Mouse (Mus musculus): Measurements from ENCODE around the gene Epha6.

The Epha6 gene

DNA sequence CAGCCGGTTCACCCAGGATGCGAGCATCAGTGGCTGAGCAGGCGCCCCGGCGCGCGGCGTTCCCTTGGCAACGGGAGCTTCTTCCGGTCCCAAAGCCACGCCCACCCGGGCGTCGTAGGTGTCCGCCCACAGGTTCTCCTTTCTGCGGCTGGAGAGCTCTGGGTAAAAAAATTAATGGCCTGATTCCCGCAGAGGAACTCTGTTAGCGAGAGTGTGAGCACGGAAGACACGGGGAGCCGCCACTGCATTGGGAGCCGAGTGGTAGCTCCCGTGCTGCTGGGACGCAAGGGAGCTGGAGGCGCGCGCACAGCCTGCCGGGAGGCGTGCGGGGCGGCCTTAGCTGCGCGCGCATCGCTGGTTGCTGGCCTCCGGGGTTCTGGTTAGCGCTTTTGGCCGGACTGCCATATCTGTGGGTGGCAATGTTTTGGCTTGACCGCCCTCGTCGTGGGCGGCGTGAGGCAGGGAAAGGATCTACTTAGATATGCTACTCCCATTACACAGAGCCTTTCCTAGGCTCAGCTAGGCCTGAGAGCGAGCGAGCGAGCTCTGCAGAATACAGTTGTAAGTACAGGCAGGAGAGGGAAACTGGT is 966.1 kb downstream of the Epha6 start, which contains the start of gene Arl6:
Gene Arl6 (minus strand): TSS at position 290 of the 590 bp plus-strand sequence.
- peak; percentile 94 to 95 for DNase-seq

- peak; percentile 10 to 26 for DNase-seq
Observed at GRCm38 (mm10) chr16:59634598-59634997, 970.7 kb downstream of the Epha6 start.

- no peak for DNase-seq
Observed at GRCm38 (mm10) chr16:59621554-59621953, 983.8 kb downstream of the Epha6 start.

- peak; percentile 9 to 31 for DNase-seq
Observed at GRCm38 (mm10) chr16:59617167-59617566, 988.2 kb downstream of the Epha6 start.

DNA sequence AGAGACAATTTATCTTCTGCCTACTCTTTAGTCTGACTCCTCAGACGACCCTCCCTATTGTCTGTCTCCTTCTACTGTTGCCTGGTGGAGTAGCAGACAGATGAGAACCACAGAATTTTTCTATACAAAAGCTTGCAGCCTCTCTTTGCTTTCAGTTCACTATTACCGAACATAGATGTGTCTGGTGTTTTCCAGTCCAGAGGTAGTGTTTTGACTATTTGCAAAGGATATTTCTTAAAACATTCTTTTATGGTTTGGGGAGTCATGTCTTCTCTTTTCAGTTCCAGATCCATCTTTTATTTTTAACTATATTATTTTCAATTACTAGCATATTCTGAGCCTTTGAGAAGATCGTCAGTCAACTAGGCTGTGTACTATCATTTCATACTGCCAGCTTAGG is 989.7 kb downstream of the Epha6 start:
- no peak for DNase-seq

- no peak for DNase-seq
Observed at GRCm38 (mm10) chr16:59610750-59611149, 994.6 kb downstream of the Epha6 start.

DNA sequence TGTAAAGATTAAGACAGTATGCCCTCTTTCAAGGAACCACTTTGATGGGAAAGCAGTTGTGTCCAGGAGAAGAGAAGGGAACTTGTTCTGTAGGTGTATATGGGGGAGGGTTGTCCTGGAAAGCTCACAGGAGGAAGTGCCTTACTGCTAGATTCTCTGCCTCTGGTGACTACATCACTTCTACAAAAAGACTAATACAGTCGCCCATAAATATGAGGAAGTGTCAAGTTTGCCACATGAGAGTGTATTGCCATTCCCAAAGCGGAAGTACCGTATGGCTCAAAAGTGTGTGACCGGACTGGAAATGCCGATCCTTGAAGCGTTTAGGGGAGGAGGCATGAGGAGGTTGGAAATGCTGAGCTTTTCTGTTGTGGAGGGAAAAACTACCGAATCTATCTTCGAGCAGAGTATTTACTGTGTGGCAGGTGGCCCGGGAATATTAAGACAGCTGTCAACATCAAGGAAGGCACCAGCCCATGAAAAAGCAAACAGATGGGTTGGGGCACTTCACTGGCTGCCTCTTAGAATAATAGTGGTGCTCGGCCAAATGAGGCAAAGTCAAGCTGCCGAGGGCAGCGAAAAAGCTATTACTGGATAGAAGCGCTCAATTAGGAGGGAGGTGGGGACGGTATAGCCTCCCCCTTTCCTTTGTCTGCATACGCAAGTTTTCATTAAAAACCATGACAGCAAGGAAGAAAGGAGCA is 1001.1 kb downstream of the Epha6 start:
- DNase-seq, result no peak
